Mouse (Mus musculus) hindbrain, embryonic 14.5 days (tissue): ENCODE measurements around the gene Ammecr1. TPM values are rescaled to one million over a fixed set of nuclear protein-coding genes. Genes with fewer than 3 reads are reported as not detected.

Experiments
- ATAC-seq: fragments of 200-750 bp; cut with Nextera tagmentation; 2 replicates; pipeline ENCODE4 v1.8.0; 2017; ENCODE audit warnings: moderate number of reproducible peaks, mild to moderate bottlenecking, moderate TSS enrichment, moderate library complexity; ENCODE audit not compliant: low FRiP score
- DNase-seq: peaks from one replicate; pipeline ENCODE4 v3.0.0-alpha.2; 2015; ENCODE audit warnings: low spot score
- H3K27ac ChIP-seq: fragments of 300-500 bp; sonication (generic); 2 replicates; pipeline ENCODE4 v1.5.1; 2014; ENCODE audit warnings: mild to moderate bottlenecking, moderate library complexity
- H3K27me3 ChIP-seq: fragments of 300-500 bp; sonication (generic); 2 replicates; pipeline ENCODE4 v1.6.1; 2014; ENCODE audit warnings: mild to moderate bottlenecking, low read length, mixed read lengths; ENCODE audit not compliant: control insufficient read depth, insufficient read depth
- H3K36me3 ChIP-seq: fragments of 300-500 bp; sonication (generic); replicated peaks from 2 replicates; pipeline ENCODE4 v1.6.1; 2014; ENCODE audit not compliant: control insufficient read depth, insufficient read depth
- H3K4me1 ChIP-seq: fragments of 300-500 bp; sonication (generic); replicated peaks from 2 replicates; pipeline ENCODE4 v1.6.1; 2014; ENCODE audit warnings: antibody characterized with exemption, low read length, mixed read lengths; ENCODE audit not compliant: control insufficient read depth, insufficient read depth
- H3K4me2 ChIP-seq: fragments of 300-500 bp; sonication (generic); replicated peaks from 2 replicates; pipeline ENCODE4 v1.6.1; 2014; ENCODE audit warnings: mild to moderate bottlenecking, moderate library complexity
- H3K4me3 ChIP-seq: fragments of 300-500 bp; sonication (generic); replicated peaks from 2 replicates; pipeline ENCODE4 v1.5.1; 2014; ENCODE audit warnings: mild to moderate bottlenecking, low read length
- H3K9ac ChIP-seq: fragments of 300-500 bp; sonication (generic); 2 replicates; pipeline ENCODE4 v1.6.1; 2014
- H3K9me3 ChIP-seq: fragments of 300-500 bp; sonication (generic); 2 replicates; pipeline ENCODE4 v1.6.1; 2016; ENCODE audit warnings: low read length; ENCODE audit not compliant: control insufficient read depth
- WGBS: fragments of 180-500 bp; shearing (Covaris S2); extraction: QIAGEN DNeasy Blood & Tissue Kit; methylation state at CpG from one replicate; pipeline ENCODE4 v1.1.7; 2014; 5-methylcytosine and 5-hydroxymethylcytosine counted together
- polyA plus RNA-seq: library from polyadenylated mRNA; unstranded; fragments of >200 nt; fragmentation: Nextera tagmentation; extraction: Ambion mirVana; gene quantifications from 2 replicates; pipeline ENCODE4 v1.2.1, GENCODE M21; 2014

Ammecr1 gene
- polyA plus RNA-seq, 1 experiment from 2014 or later = 4.7 TPM

GRCm38 (mm10) chrX:142828184-142828908 is 138.2 kb downstream of the Ammecr1 start:
- Histone ChIP-seq H3K36me3 (no peaks in the 10 kb centered on the region), H3K27me3 (no peaks in the 10 kb centered on the region; the same call in 1 of the 2 replicates), H3K9ac (no peak overlapping the region), H3K4me1 (no peaks in the 10 kb centered on the region), H3K27ac (no peak overlapping the region), H3K4me3 (no peak overlapping the region), H3K9me3 (no peaks in the 10 kb centered on the region), H3K4me2 (no peak overlapping the region)
- 67% methylated on average over 13 of the region's 13 CpGs for WGBS
- DNase-seq (no peak), ATAC-seq (no peak)

- no peak overlapping the region for H3K27ac ChIP-seq
- H3K27me3 ChIP-seq = no peaks in the 10 kb centered on the region; the same call in 1 of the 2 replicates
- no peak overlapping the region for H3K4me3 ChIP-seq
- DNase-seq (no peak), ATAC-seq (no peak)
- H3K9me3 ChIP-seq = no peaks in the 10 kb centered on the region
- no peak overlapping the region for H3K4me2 ChIP-seq
- WGBS = 44% methylated on average over 1 of the region's 1 CpGs
- H3K4me1 ChIP-seq = no peaks in the 10 kb centered on the region
- no peaks in the 10 kb centered on the region for H3K36me3 ChIP-seq
- H3K9ac ChIP-seq = no peak overlapping the region
These were observed 138.9 kb downstream of the Ammecr1 start for GRCm38 (mm10) chrX:142827644-142828043.

- no peaks in the 10 kb centered on the region for H3K27me3 ChIP-seq
- no peak overlapping the region for H3K9ac ChIP-seq
- DNase-seq (no peak), ATAC-seq (no peak)
- H3K4me1 ChIP-seq = no peaks in the 10 kb centered on the region
- H3K27ac ChIP-seq = no peak overlapping the region
- H3K4me2 ChIP-seq = no peak overlapping the region
- no peak overlapping the region for H3K4me3 ChIP-seq
- 82% methylated on average over 1 of the region's 1 CpGs for WGBS
- H3K9me3 ChIP-seq = no peaks in the 10 kb centered on the region
- no peaks in the 10 kb centered on the region for H3K36me3 ChIP-seq
These were observed 141.2 kb downstream of the Ammecr1 start for GRCm38 (mm10) chrX:142825309-142825708.

GRCm38 (mm10) chrX:142821846-142822245 is 144.7 kb downstream of the Ammecr1 start:
- WGBS = 33% methylated on average over 3 of the region's 3 CpGs
- H3K27me3 ChIP-seq = no peaks in the 10 kb centered on the region
- no peak overlapping the region for H3K4me2 ChIP-seq
- no peak overlapping the region for H3K27ac ChIP-seq
- no peaks in the 10 kb centered on the region for H3K9me3 ChIP-seq
- ATAC-seq (peak; percentile 48; the same call in 1 of the 2 replicates), DNase-seq (peak; percentile 68)
- H3K4me3 ChIP-seq = no peak overlapping the region
- H3K36me3 ChIP-seq = no peaks in the 10 kb centered on the region
- no peaks in the 10 kb centered on the region for H3K4me1 ChIP-seq
- H3K9ac ChIP-seq = no peak overlapping the region

- Histone ChIP-seq H3K27ac (no peak overlapping the region), H3K9ac (no peak overlapping the region), H3K4me1 (no peaks in the 10 kb centered on the region), H3K4me2 (no peak overlapping the region), H3K9me3 (no peaks in the 10 kb centered on the region), H3K27me3 (no peaks in the 10 kb centered on the region), H3K36me3 (no peaks in the 10 kb centered on the region), H3K4me3 (no peak overlapping the region)
- ATAC-seq = no peak
- 82% methylated on average over 6 of the region's 6 CpGs for WGBS
- no peak for DNase-seq
These were observed 145.3 kb downstream of the Ammecr1 start for GRCm38 (mm10) chrX:142821239-142821638.

GRCm38 (mm10) chrX:142818057-142818682 is 148.4 kb downstream of the Ammecr1 start:
- H3K9me3 ChIP-seq = no peaks in the 10 kb centered on the region
- H3K36me3 ChIP-seq = no peaks in the 10 kb centered on the region
- no peak overlapping the region for H3K4me3 ChIP-seq
- no peak overlapping the region for H3K27ac ChIP-seq
- H3K27me3 ChIP-seq = no peaks in the 10 kb centered on the region
- H3K9ac ChIP-seq = no peak overlapping the region
- ATAC-seq (peak; percentile 14; the same call in 1 of the 2 replicates), DNase-seq (peak; percentile 62)
- H3K4me1 ChIP-seq = no peaks in the 10 kb centered on the region
- WGBS = 48% methylated on average over 10 of the region's 10 CpGs
- no peak overlapping the region for H3K4me2 ChIP-seq

GRCm38 (mm10) chrX:142813146-142813545 is 153.4 kb downstream of the Ammecr1 start:
- H3K27me3 ChIP-seq = no peaks in the 10 kb centered on the region
- 14% methylated on average over 6 of the region's 6 CpGs for WGBS
- no peaks in the 10 kb centered on the region for H3K9me3 ChIP-seq
- no peak; the same call in 1 of the 2 replicates for ATAC-seq
- peak; percentile 39 for DNase-seq
- H3K36me3 ChIP-seq = no peaks in the 10 kb centered on the region
- H3K4me1 ChIP-seq = no peaks in the 10 kb centered on the region
- no peak overlapping the region for H3K4me3 ChIP-seq
- no peak overlapping the region for H3K9ac ChIP-seq
- H3K27ac ChIP-seq = no peak overlapping the region
- no peak overlapping the region for H3K4me2 ChIP-seq

GRCm38 (mm10) chrX:142808411-142808810 is 158.1 kb downstream of the Ammecr1 start:
- no peak overlapping the region for H3K9ac ChIP-seq
- 0 out of 2 replicates have a peak, but pooled peaks cover 3% of the 10 kb centered on the region for H3K27me3 ChIP-seq
- ATAC-seq (peak; percentile 34; the same call in 1 of the 2 replicates), DNase-seq (peak; percentile 84)
- H3K27ac ChIP-seq = no peak overlapping the region
- 45% methylated on average over 9 of the region's 9 CpGs for WGBS
- no peaks in the 10 kb centered on the region for H3K36me3 ChIP-seq
- no peak overlapping the region for H3K4me3 ChIP-seq
- H3K9me3 ChIP-seq = no peaks in the 10 kb centered on the region
- H3K4me1 ChIP-seq = no peaks in the 10 kb centered on the region
- no peak overlapping the region for H3K4me2 ChIP-seq

GRCm38 (mm10) chrX:142806620-142807061 is 159.9 kb downstream of the Ammecr1 start:
- ATAC-seq = no peak; the same call in 1 of the 2 replicates
- H3K27ac ChIP-seq = no peak overlapping the region
- H3K36me3 ChIP-seq = no peaks in the 10 kb centered on the region
- no peak overlapping the region for H3K4me2 ChIP-seq
- H3K4me1 ChIP-seq = no peaks in the 10 kb centered on the region
- peak; percentile 37 for DNase-seq
- H3K9me3 ChIP-seq = no peaks in the 10 kb centered on the region
- WGBS = 38% methylated on average over 10 of the region's 10 CpGs
- no peak overlapping the region for H3K4me3 ChIP-seq
- H3K27me3 ChIP-seq = 0 out of 2 replicates have a peak, but pooled peaks cover 3% of the 10 kb centered on the region
- H3K9ac ChIP-seq = no peak overlapping the region
